Comparison of ENCODE assay signal across 9 mouse cellular contexts in the genomic region with DNA sequence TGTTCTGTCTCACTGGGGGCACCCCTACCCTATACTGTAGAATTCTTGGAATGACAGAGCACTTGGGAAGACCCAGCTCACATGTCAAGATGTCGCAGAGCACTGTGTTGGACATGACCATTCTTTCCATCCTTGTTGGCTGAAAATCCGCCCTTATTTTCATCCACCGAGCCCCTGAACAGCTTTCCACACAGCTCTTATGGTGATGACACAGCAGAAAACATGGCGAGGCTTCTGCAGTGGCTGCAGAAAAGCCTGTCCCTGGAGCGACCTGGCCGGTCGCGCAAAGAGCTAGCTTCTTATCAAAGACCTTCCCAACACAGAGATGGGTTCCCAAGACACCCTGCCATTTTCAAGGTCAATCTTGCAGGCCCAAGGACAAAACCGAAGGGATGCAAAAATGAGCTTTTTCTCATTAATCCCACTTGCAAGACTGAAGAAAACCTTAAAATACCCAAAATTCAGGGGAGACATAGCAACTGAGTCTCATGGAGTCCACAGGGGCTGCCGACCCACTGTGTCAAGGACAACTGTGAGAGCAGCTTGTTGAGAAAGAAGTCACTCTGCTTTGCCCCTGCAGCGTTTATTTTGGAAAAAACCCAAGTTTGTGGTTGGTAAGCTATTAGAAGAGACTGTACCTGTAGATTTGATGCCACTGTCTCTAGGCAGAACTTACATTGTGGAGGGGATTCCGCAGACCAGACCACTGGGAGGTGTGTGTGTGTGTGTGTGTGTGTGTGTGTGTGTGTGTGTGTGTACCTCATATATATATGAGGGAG. TPM values are rescaled to one million over a fixed set of nuclear protein-coding genes. Genes with fewer than 3 reads are reported as not detected.
A peak's percentile ranks its signal among the peaks of the same experiment; 100 is the strongest.
DNase-seq lines count a peak whose midpoint lies in the region; ATAC-seq lines count a peak whose summit lies in the region.
"Had no signal": no experiment of that assay in that cellular context is flagged by ENCODE, and none has a peak within 500 bp of the region (broad histone marks: within the 10 kb centered on the region; RNA-seq: fewer than 3 reads in every experiment).

No protein-coding gene starts in this region.

- H3K4me2 ChIP-seq in heart, embryonic 16.5 days (ENCODE audit: low read depth, low read length): peak overlapping the region; percentile 61
- H3K4me2 ChIP-seq in embryonic facial prominence, embryonic 14.5 days (ENCODE audit: low read depth, low read length): peak overlapping the region; percentile 88; the same call in 1 of the 2 replicates
- H3K4me2 ChIP-seq in intestine, embryonic 14.5 days (ENCODE audit: low read length): peak overlapping the region; percentile 76
- H3K4me2 ChIP-seq in midbrain, embryonic 11.5 days: peak overlapping the region; percentile 78; the same call in 1 of the 2 replicates

- H3K4me1 ChIP-seq in heart, embryonic 16.5 days (ENCODE audit: control insufficient read depth, insufficient read depth, low read length): peaks cover 33% of the 10 kb centered on the region
- H3K4me1 ChIP-seq in embryonic facial prominence, embryonic 14.5 days (ENCODE audit: control insufficient read depth, insufficient read depth, low read length): peaks cover 11% of the 10 kb centered on the region
- H3K4me1 ChIP-seq in intestine, embryonic 14.5 days (replicated peaks; ENCODE audit: control insufficient read depth, insufficient read depth, low read length): 0 out of 2 replicates have a peak, but pooled peaks cover 7% of the 10 kb centered on the region
- peaks cover 28% of the 10 kb centered on the region for H3K4me1 ChIP-seq in midbrain, embryonic 11.5 days (ENCODE audit: control insufficient read depth, insufficient read depth, low read length)

- DNase-seq in heart, postnatal 14 days: no peak
- DNase-seq in embryonic facial prominence, embryonic 14.5 days (ENCODE audit: low spot score): no peak
- no peak for DNase-seq in intestine, embryonic 14.5 days (ENCODE audit: low spot score)
- DNase-seq in midbrain, embryonic 11.5 days (ENCODE audit: low spot score, missing footprints): peak; percentile 90
- no peak for DNase-seq in MN1 (ENCODE audit: low spot score)
- no peak for DNase-seq in urinary bladder, adult 2 months (ENCODE audit: low spot score)
- DNase-seq in ovary, adult 18-20 months (ENCODE audit: low spot score): no peak

- 41% methylated on average over 12 of the region's 12 CpGs for WGBS in heart, embryonic 16.5 days
- 54% methylated on average over 12 of the region's 12 CpGs for WGBS in embryonic facial prominence, embryonic 14.5 days
- WGBS in intestine, embryonic 14.5 days: 57% methylated on average over 12 of the region's 12 CpGs
- 58% methylated on average over 12 of the region's 12 CpGs for WGBS in midbrain, embryonic 11.5 days

- intact Hi-C loops in heart, postnatal 14 days (cut with DNase I): loop anchor here (5.0 kb wide), 2 partner anchors 228 to 658 kb away; no protein-coding TSS in a partner anchor

- H3K36me3 ChIP-seq in heart, embryonic 16.5 days (ENCODE audit: control insufficient read depth, insufficient read depth): no peaks in the 10 kb centered on the region
- H3K36me3 ChIP-seq in embryonic facial prominence, embryonic 14.5 days (ENCODE audit: control insufficient read depth, insufficient read depth, low read length): no peaks in the 10 kb centered on the region
- H3K36me3 ChIP-seq in intestine, embryonic 14.5 days (ENCODE audit: control insufficient read depth, insufficient read depth, low read length): no peaks in the 10 kb centered on the region
- H3K36me3 ChIP-seq in midbrain, embryonic 11.5 days (ENCODE audit: control insufficient read depth, insufficient read depth, low read length): no peaks in the 10 kb centered on the region

- peak overlapping the region; percentile 98 for H3K27ac ChIP-seq in heart, embryonic 16.5 days (ENCODE audit: low read length)
- H3K27ac ChIP-seq in embryonic facial prominence, embryonic 14.5 days (replicated peaks; ENCODE audit: low read depth, low read length): no peak overlapping the region
- peak overlapping the region; percentile 58 for H3K27ac ChIP-seq in intestine, embryonic 14.5 days (ENCODE audit: low read depth)
- H3K27ac ChIP-seq in midbrain, embryonic 11.5 days (ENCODE audit: low read depth, low read length): no peak overlapping the region
- H3K27ac ChIP-seq: macrophage had no signal

- peak overlapping the region; percentile 99 for H3K9ac ChIP-seq in heart, embryonic 16.5 days (ENCODE audit: low read length)
- no peak overlapping the region for H3K9ac ChIP-seq in embryonic facial prominence, embryonic 14.5 days (ENCODE audit: low read depth, low read length)
- H3K9ac ChIP-seq in intestine, embryonic 14.5 days (ENCODE audit: low read length): no peak overlapping the region
- H3K9ac ChIP-seq in midbrain, embryonic 11.5 days (ENCODE audit: low read length): no peak overlapping the region

- H3K9me3 ChIP-seq in heart, embryonic 16.5 days (replicated peaks; ENCODE audit: control insufficient read depth, low read length): no peaks in the 10 kb centered on the region
- no peaks in the 10 kb centered on the region for H3K9me3 ChIP-seq in embryonic facial prominence, embryonic 14.5 days (ENCODE audit: control insufficient read depth, low read length)
- no peaks in the 10 kb centered on the region for H3K9me3 ChIP-seq in intestine, embryonic 14.5 days (ENCODE audit: control insufficient read depth, low read length)
- H3K9me3 ChIP-seq in midbrain, embryonic 11.5 days (ENCODE audit: control insufficient read depth, low read length): no peaks in the 10 kb centered on the region

- peaks cover 2% of the 10 kb centered on the region; the same call in 1 of the 2 replicates for H3K27me3 ChIP-seq in heart, embryonic 16.5 days (ENCODE audit: control insufficient read depth, insufficient read depth, low read length)
- H3K27me3 ChIP-seq in embryonic facial prominence, embryonic 14.5 days (replicated peaks; ENCODE audit: control insufficient read depth, insufficient read depth, low read length): peaks cover 48% of the 10 kb centered on the region
- peaks cover 23% of the 10 kb centered on the region for H3K27me3 ChIP-seq in intestine, embryonic 14.5 days (replicated peaks; ENCODE audit: control insufficient read depth, insufficient read depth, low read length)
- peaks cover 6% of the 10 kb centered on the region; the same call in 1 of the 2 replicates for H3K27me3 ChIP-seq in midbrain, embryonic 11.5 days (ENCODE audit: control insufficient read depth, insufficient read depth, low read length)

- ATAC-seq in heart, embryonic 16.5 days (replicated peaks; ENCODE audit: extremely low read depth, insufficient read depth, low FRiP score): no peak
- ATAC-seq in embryonic facial prominence, embryonic 14.5 days (ENCODE audit: low read depth): no peak
- ATAC-seq in intestine, embryonic 14.5 days (replicated peaks; ENCODE audit: low FRiP score, low TSS enrichment, low read depth): no peak
- no peak; the same call in 1 of the 2 replicates for ATAC-seq in midbrain, embryonic 11.5 days (ENCODE audit: low FRiP score)

- peak overlapping the region; percentile 87 for H3K4me3 ChIP-seq in heart, embryonic 16.5 days (ENCODE audit: low read length)
- no peak overlapping the region for H3K4me3 ChIP-seq in embryonic facial prominence, embryonic 14.5 days (ENCODE audit: low read depth, low read length)
- peak overlapping the region; percentile 63; the same call in 1 of the 2 replicates for H3K4me3 ChIP-seq in intestine, embryonic 14.5 days (ENCODE audit: low read depth, low read length)
- H3K4me3 ChIP-seq in midbrain, embryonic 11.5 days (ENCODE audit: low read depth, low read length): peak overlapping the region; percentile 64; the same call in 1 of the 2 replicates

RNA-seq across cellular contexts. Expression of gene Atp1b1, which starts 1.2 kb away (rescaled TPM):
- polyA plus RNA-seq in heart, embryonic 16.5 days (2015; fragmentation: Nextera tagmentation; extraction: Ambion mirVana): 298 and 306 TPM in 2 replicates
- 100 to 1,000 TPM; 452 to 466 TPM for total RNA-seq in heart, postnatal 14 days (2021)
- polyA plus RNA-seq in embryonic facial prominence, embryonic 14.5 days (2014; fragmentation: Nextera tagmentation; extraction: Ambion mirVana): 37.0 and 44.0 TPM in 2 replicates
- polyA plus RNA-seq in intestine, embryonic 14.5 days (2014; fragmentation: Nextera tagmentation; extraction: Ambion mirVana): 89.7 and 101 TPM in 2 replicates
- polyA plus RNA-seq in midbrain, embryonic 11.5 days (2014; fragmentation: Nextera tagmentation; extraction: Ambion mirVana): 35.5 and 36.7 TPM in 2 replicates
- polyA plus RNA-seq in urinary bladder, adult 2 months (2012; rRNA removed): 39.7 and 43.4 TPM in 2 replicates

Comparison
In these comparisons a context has a peak if more than half of its experiments do, and no peak if none do; other contexts are left out.
1. H3K27ac ChIP-seq: peak in heart, embryonic 16.5 days (single experiment) and intestine, embryonic 14.5 days (single experiment); none in embryonic facial prominence, embryonic 14.5 days (single experiment) and midbrain, embryonic 11.5 days (single experiment).
2. Peak in every context shown above with its lines, with median percentiles within 50 percentile points of each other: H3K4me2 ChIP-seq.